In genomic region chr2:61712526-61712925, GRCm38 (mm10) we compare ENCODE assay signal across 8 mouse cellular contexts. TPM values are rescaled to one million over a fixed set of nuclear protein-coding genes. Genes with fewer than 3 reads are reported as not detected.
A peak's percentile ranks its signal among the peaks of the same experiment; 100 is the strongest.
DNase-seq lines count a peak whose midpoint lies in the region; ATAC-seq and TF ChIP-seq lines count a peak whose summit lies in the region.

No protein-coding gene starts in this region.

- H3K4me3 ChIP-seq in heart, postnatal 0 days (ENCODE audit: low read depth, low read length) = peak overlapping the region; percentile 80

- H3K9ac ChIP-seq in heart, postnatal 0 days (replicated peaks; ENCODE audit: low read depth, low read length) = peak overlapping the region; percentile 87

- peak overlapping the region; percentile 75 for H3K4me2 ChIP-seq in heart, postnatal 0 days (ENCODE audit: low read depth, low read length)

- TF ChIP-seq EP300 in heart, postnatal 0 days (IDR thresholded peaks at IDR 0.05; ENCODE audit: low read depth) = no peak

- H3K36me3 ChIP-seq in heart, postnatal 0 days (replicated peaks; ENCODE audit: control insufficient read depth, insufficient read depth, low read length) = no peaks in the 10 kb centered on the region

- no peaks in the 10 kb centered on the region for H3K27me3 ChIP-seq in heart, postnatal 0 days (ENCODE audit: control insufficient read depth, insufficient read depth, low read length)

- H3K4me1 ChIP-seq in heart, postnatal 0 days (ENCODE audit: control insufficient read depth, insufficient read depth) = peaks cover 13% of the 10 kb centered on the region

- TF ChIP-seq CTCF in heart, postnatal 0 days (IDR thresholded peaks at IDR 0.05; ENCODE audit: low read depth) = no peak

- 0 out of 2 replicates have a peak, but pooled peaks cover 5% of the 10 kb centered on the region for H3K9me3 ChIP-seq in heart, postnatal 0 days (replicated peaks; ENCODE audit: control insufficient read depth, low read length)

- 46% methylated on average over 3 of the region's 3 CpGs for WGBS in heart, postnatal 0 days

- ATAC-seq in heart, postnatal 0 days (ENCODE audit: insufficient read depth, low read depth) = no peak
- peak; percentile 57 for ATAC-seq in granulocyte monocyte progenitor cell, adult 5-6 weeks (replicated peaks; ENCODE audit: poor library complexity, severe bottlenecking)
- peak; percentile 23 for ATAC-seq in megakaryocyte, adult 5-6 weeks (ENCODE audit: poor library complexity, severe bottlenecking)

- DNase-seq in heart, postnatal 0 days (ENCODE audit: low spot score) = no peak
- DNase-seq in heart, postnatal 36 days = no peak
- peak; percentile 63 for DNase-seq in NIH3T3 (ENCODE audit: low read depth)
- no peak for DNase-seq in left cerebral cortex, postnatal 25 days (ENCODE audit: low spot score in 2 of 2)
- DNase-seq in retina, embryonic 14.5 days (ENCODE audit: low spot score) = no peak
- DNase-seq in cerebellum, adult 9-11 months = no peak

- H3K27ac ChIP-seq in heart, postnatal 0 days (ENCODE audit: low read depth) = no peak overlapping the region

- intact Hi-C loops in heart, postnatal 36 days (cut with DNase I) = loop anchor here (5.0 kb wide), 2 partner anchors 100 to 120 kb away; no protein-coding TSS in a partner anchor
- intact Hi-C loops in left cerebral cortex, postnatal 25 days (cut with DNase I) = loop anchor here (5.0 kb wide), 1 partner anchor 100 kb away; no protein-coding TSS in a partner anchor

RNA-seq across cellular contexts. Expression of gene Psmd14, which starts 1.0 kb away (rescaled TPM):
- total RNA-seq in heart, postnatal 0 days (2014; rRNA removed; ENCODE audit: low replicate concordance) = 84.5 and 92.5 TPM in 2 replicates
- polyA plus RNA-seq in heart, postnatal 0 days (2015; fragmentation: Nextera tagmentation; extraction: Ambion mirVana) = 115 TPM in 2 replicates
- 10 to 100 TPM; 55.6 to 55.9 TPM for total RNA-seq in heart, postnatal 36 days (2021)
- 149 and 152 TPM in 2 replicates for total RNA-seq in granulocyte monocyte progenitor cell, adult 5-6 weeks (2014; fragmentation: Nextera tagmentation)
- total RNA-seq in granulocyte monocyte progenitor cell, adult 5-6 weeks (2017) = 214 TPM in 2 replicates
- 177 and 192 TPM in 2 replicates for total RNA-seq in megakaryocyte, adult 5-6 weeks (2015)
- total RNA-seq in megakaryocyte, adult 5-6 weeks (2017) = 148 and 166 TPM in 2 replicates
- 100 to 1,000 TPM; 111 to 122 TPM for total RNA-seq in left cerebral cortex, postnatal 25 days (2021)
